Mouse (Mus musculus): ENCODE results near the gene Cd28. TPM values are rescaled to one million over a fixed set of nuclear protein-coding genes. Genes with fewer than 3 reads are reported as not detected.

Cd28 gene
- polyA plus RNA-seq, 1 experiment from 2014 or later: 0.33 TPM

DNA sequence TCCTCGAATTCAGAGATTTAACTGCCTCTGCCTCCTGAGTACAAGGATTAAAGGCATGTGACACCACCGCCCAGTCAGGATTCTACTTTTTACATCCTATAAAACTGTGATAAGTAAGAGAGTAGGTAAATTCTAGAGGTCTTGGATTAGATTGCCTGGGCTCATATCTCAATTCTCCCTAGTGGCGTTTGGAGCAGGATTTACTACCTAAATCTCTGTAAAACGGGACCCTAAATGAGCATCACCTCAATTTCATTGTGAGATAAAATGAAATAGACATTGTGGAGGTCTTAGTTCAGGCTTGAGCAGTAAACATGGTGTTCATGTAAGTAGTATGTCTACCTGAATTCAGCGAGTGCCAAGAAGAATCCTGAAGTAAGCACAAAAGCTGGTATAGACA, 30.3 kb downstream of the Cd28 start:
- Histone ChIP-seq H3K9ac (ENCODE audit: low read depth, low read length) (no peak overlapping the region), H3K27ac (ENCODE audit: low read length) (no peak overlapping the region), H3K36me3 (ENCODE audit: control insufficient read depth, insufficient read depth, low read length) (no peaks in the 10 kb centered on the region), H3K4me3 (ENCODE audit: low read length) (no peak overlapping the region), H3K27me3 (replicated peaks; ENCODE audit: control insufficient read depth, insufficient read depth, low read length) (no peaks in the 10 kb centered on the region), H3K9me3 (ENCODE audit: control insufficient read depth, low read length) (no peaks in the 10 kb centered on the region; the same call in 1 of the 2 replicates), H3K4me2 (ENCODE audit: low read depth, low read length) (no peak overlapping the region), H3K4me1 (ENCODE audit: control insufficient read depth, insufficient read depth, low read length) (0 out of 2 replicates have a peak, but pooled peaks cover 3% of the 10 kb centered on the region)
- 91% methylated on average over 5 of the region's 5 CpGs for WGBS
- ATAC-seq: no peak

DNA sequence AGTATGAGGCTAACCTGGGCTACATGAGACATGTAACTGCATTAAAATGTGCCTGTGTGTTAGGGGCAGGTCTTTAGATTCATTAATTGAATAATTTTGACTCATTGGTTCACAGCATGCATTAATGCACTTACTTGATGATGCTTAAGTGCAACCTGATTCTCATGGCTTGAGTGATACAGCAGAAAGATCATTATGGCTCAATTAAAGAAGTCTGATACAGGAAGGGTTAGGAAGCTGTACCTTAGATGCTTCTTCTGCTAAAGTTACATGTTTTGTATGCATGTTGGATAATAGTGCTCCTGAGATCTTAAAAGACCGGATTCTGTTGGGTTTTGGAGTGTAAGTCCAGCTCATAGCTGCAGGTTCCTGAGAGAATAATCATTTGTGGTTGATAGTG, 31.7 kb downstream of the Cd28 start:
- Histone ChIP-seq H3K4me3 (ENCODE audit: low read length) (no peak overlapping the region), H3K9me3 (ENCODE audit: control insufficient read depth, low read length) (no peaks in the 10 kb centered on the region), H3K4me2 (ENCODE audit: low read depth, low read length) (no peak overlapping the region), H3K9ac (ENCODE audit: low read depth, low read length) (no peak overlapping the region), H3K4me1 (ENCODE audit: control insufficient read depth, insufficient read depth, low read length) (0 out of 2 replicates have a peak, but pooled peaks cover 3% of the 10 kb centered on the region), H3K27me3 (replicated peaks; ENCODE audit: control insufficient read depth, insufficient read depth, low read length) (no peaks in the 10 kb centered on the region), H3K36me3 (ENCODE audit: control insufficient read depth, insufficient read depth, low read length) (no peaks in the 10 kb centered on the region), H3K27ac (ENCODE audit: low read length) (no peak overlapping the region)
- 97% methylated on average over 1 of the region's 1 CpGs for WGBS
- no peak for ATAC-seq

DNA sequence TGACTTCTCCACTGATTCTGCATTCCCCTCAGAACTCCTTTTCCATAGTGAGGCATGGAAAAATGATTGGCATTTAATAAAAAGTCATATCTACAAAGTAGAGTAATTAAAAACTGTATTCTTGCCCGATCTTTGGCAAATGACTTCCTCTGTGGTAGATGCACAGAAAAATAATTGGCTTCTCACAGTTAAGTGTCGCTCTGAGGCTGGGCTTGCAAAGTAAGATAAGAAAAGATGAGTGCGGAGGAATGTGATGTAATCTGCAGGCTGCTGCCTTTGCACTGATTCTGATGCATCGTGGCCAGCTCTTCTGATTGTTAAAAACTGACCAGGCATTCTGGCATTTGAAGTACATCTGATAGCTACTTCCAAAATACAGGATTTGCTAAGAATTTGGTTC, 32.3 kb downstream of the Cd28 start:
- H3K4me3 ChIP-seq (ENCODE audit: low read length): no peak overlapping the region
- no peak overlapping the region for H3K9ac ChIP-seq (ENCODE audit: low read depth, low read length)
- no peaks in the 10 kb centered on the region for H3K36me3 ChIP-seq (ENCODE audit: control insufficient read depth, insufficient read depth, low read length)
- 75% methylated on average over 4 of the region's 4 CpGs for WGBS
- no peak overlapping the region for H3K27ac ChIP-seq (ENCODE audit: low read length)
- 0 out of 2 replicates have a peak, but pooled peaks cover 3% of the 10 kb centered on the region for H3K4me1 ChIP-seq (ENCODE audit: control insufficient read depth, insufficient read depth, low read length)
- ATAC-seq: no peak
- H3K27me3 ChIP-seq (replicated peaks; ENCODE audit: control insufficient read depth, insufficient read depth, low read length): no peaks in the 10 kb centered on the region
- no peaks in the 10 kb centered on the region for H3K9me3 ChIP-seq (ENCODE audit: control insufficient read depth, low read length)
- no peak overlapping the region for H3K4me2 ChIP-seq (ENCODE audit: low read depth, low read length)

DNA sequence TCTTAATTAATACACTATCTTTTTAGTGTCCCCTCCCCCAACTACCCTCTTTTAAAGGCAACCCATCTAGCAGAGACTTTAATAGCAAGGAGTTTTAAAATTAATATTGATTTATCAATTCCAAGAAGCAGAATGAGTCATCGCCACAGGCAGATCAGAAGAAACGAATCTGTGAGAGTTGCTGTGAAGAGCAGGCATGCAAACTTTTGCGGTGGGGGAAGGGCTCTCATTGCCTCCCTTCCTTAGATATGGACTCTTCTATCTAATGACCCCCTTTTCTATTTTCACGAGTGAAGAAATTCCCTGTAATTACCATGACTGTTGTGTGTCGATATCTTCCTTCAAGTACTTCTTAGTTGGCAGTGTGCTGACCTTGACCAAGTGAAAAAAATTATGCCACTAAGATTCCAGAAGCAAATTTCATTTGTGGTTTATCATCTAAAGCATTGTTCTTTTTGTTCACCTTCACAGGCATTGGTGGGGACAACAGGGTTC, 32.8 kb downstream of the Cd28 start:
- Histone ChIP-seq H3K27me3 (replicated peaks; ENCODE audit: control insufficient read depth, insufficient read depth, low read length) (no peaks in the 10 kb centered on the region), H3K9ac (ENCODE audit: low read depth, low read length) (no peak overlapping the region), H3K4me2 (ENCODE audit: low read depth, low read length) (no peak overlapping the region), H3K4me1 (ENCODE audit: control insufficient read depth, insufficient read depth, low read length) (0 out of 2 replicates have a peak, but pooled peaks cover 3% of the 10 kb centered on the region), H3K27ac (ENCODE audit: low read length) (no peak overlapping the region), H3K9me3 (ENCODE audit: control insufficient read depth, low read length) (no peaks in the 10 kb centered on the region), H3K36me3 (ENCODE audit: control insufficient read depth, insufficient read depth, low read length) (no peaks in the 10 kb centered on the region), H3K4me3 (ENCODE audit: low read length) (no peak overlapping the region)
- 76% methylated on average over 5 of the region's 5 CpGs for WGBS
- ATAC-seq: no peak

DNA sequence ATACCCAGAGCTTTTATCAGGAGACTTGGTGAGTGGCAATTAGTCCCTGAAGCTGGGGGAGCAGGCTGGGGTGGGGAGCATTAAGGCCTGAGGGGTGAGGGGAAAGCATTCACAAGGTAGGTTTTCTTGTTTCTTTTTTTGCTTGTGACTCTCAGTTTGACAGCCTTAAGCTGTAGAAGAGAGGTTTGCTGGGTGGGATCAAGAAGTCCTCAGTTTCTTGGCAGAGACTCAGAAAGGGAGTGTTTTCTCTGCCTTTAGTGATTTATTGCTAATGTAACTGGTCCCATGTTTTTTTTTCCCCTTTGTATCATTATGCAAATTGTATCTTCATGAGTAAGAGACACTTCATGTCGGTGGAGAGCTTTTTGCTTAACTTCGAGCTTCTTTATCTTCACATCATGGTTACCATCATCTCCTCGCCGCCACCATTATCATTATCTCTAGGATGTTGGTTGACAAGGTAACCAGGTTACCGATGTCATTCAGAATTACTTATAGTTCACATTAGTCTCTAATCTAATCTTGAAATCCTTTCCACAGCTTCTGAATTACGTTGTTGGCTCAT, 33.7 kb downstream of the Cd28 start:
- Histone ChIP-seq H3K27me3 (replicated peaks; ENCODE audit: control insufficient read depth, insufficient read depth, low read length) (no peaks in the 10 kb centered on the region), H3K4me1 (ENCODE audit: control insufficient read depth, insufficient read depth, low read length) (0 out of 2 replicates have a peak, but pooled peaks cover 3% of the 10 kb centered on the region), H3K9ac (ENCODE audit: low read depth, low read length) (no peak overlapping the region), H3K4me2 (ENCODE audit: low read depth, low read length) (no peak overlapping the region), H3K9me3 (ENCODE audit: control insufficient read depth, low read length) (no peaks in the 10 kb centered on the region), H3K27ac (ENCODE audit: low read length) (no peak overlapping the region), H3K36me3 (ENCODE audit: control insufficient read depth, insufficient read depth, low read length) (no peaks in the 10 kb centered on the region), H3K4me3 (ENCODE audit: low read length) (no peak overlapping the region)
- 83% methylated on average over 6 of the region's 6 CpGs for WGBS
- no peak for ATAC-seq

DNA sequence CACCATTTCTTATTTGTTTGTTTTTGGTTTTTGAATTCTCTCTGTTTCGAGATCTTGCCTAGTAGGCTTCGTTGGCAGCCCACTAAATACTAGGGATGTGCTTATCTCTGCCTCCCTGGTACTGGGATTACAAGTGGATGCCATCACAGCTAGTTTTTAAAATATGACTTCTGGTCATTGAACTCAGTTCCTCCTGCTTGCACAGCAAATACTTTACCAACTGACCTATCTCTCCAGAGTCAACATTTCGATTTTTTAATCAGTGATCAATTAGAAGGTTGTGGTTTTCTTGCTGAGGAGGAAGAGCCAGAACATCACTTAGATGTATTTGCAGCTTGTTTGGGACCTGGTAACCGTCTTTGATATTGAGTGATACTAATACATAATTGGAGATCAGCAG, 34.4 kb downstream of the Cd28 start:
- H3K4me2 ChIP-seq (ENCODE audit: low read depth, low read length): no peak overlapping the region
- ATAC-seq: no peak
- no peaks in the 10 kb centered on the region for H3K9me3 ChIP-seq (ENCODE audit: control insufficient read depth, low read length)
- no peaks in the 10 kb centered on the region for H3K27me3 ChIP-seq (replicated peaks; ENCODE audit: control insufficient read depth, insufficient read depth, low read length)
- WGBS: 86% methylated on average over 4 of the region's 4 CpGs
- no peak overlapping the region for H3K4me3 ChIP-seq (ENCODE audit: low read length)
- H3K36me3 ChIP-seq (ENCODE audit: control insufficient read depth, insufficient read depth, low read length): no peaks in the 10 kb centered on the region
- H3K27ac ChIP-seq (ENCODE audit: low read length): no peak overlapping the region
- H3K9ac ChIP-seq (ENCODE audit: low read depth, low read length): no peak overlapping the region
- H3K4me1 ChIP-seq (ENCODE audit: control insufficient read depth, insufficient read depth, low read length): no peaks in the 10 kb centered on the region

DNA sequence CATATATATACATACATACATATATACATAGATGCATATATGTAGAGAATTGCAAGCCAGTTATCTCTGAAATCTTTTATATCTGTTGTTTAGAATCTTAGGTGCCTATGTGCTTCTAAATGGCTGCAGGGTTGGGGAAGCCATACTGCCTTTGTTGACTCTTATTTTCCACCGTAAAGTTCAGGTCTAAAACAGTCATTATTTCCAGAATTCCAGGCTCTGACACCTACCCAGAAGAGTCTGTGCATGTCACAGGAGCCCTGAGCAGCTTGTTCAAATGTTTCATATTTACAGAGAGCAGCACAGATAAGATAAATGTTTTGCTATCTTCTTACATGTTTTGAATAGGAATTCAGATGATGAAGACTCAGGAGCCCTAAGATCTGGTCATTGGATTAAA, 36.4 kb downstream of the Cd28 start:
- 70% methylated on average over 1 of the region's 1 CpGs for WGBS
- Histone ChIP-seq H3K36me3 (ENCODE audit: control insufficient read depth, insufficient read depth, low read length) (no peaks in the 10 kb centered on the region), H3K9ac (ENCODE audit: low read depth, low read length) (no peak overlapping the region)

DNA sequence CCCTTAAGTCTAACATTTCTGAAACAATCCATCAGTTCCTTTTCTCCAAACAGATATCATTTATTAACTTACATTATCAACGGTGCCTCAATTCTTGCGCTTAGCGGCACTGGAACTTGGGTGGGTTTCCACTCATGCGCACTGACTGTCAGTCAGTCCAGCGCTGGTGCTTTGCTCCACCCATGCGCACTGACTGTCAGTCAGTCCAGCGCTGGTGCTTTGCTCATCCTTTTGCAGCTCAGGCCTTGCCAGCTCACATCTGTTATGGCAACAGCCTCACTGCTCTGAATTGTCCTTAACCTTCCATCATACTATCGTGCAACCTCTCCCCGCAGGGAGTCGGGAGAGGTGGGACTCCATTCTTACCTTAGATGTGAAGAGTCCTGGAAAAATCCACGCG, 37.4 kb downstream of the Cd28 start:
- H3K4me1 ChIP-seq (ENCODE audit: control insufficient read depth, insufficient read depth, low read length): no peaks in the 10 kb centered on the region
- H3K36me3 ChIP-seq (ENCODE audit: control insufficient read depth, insufficient read depth, low read length): no peaks in the 10 kb centered on the region
- 92% methylated on average over 12 of the region's 12 CpGs for WGBS
- no peak overlapping the region for H3K27ac ChIP-seq (ENCODE audit: low read length)
- H3K9me3 ChIP-seq (ENCODE audit: control insufficient read depth, low read length): no peaks in the 10 kb centered on the region
- ATAC-seq: no peak
- no peak overlapping the region for H3K4me3 ChIP-seq (ENCODE audit: low read length)
- H3K9ac ChIP-seq (ENCODE audit: low read depth, low read length): no peak overlapping the region
- no peak overlapping the region for H3K4me2 ChIP-seq (ENCODE audit: low read depth, low read length)
- H3K27me3 ChIP-seq (replicated peaks; ENCODE audit: control insufficient read depth, insufficient read depth, low read length): no peaks in the 10 kb centered on the region

More for the DNA sequence above, 36.4 kb downstream of the Cd28 start:
- no peaks in the 10 kb centered on the region for H3K9me3 ChIP-seq (ENCODE audit: control insufficient read depth, low read length)
- H3K27ac ChIP-seq (ENCODE audit: low read length): no peak overlapping the region
- no peak for ATAC-seq
- H3K4me2 ChIP-seq (ENCODE audit: low read depth, low read length): no peak overlapping the region
- no peaks in the 10 kb centered on the region for H3K27me3 ChIP-seq (replicated peaks; ENCODE audit: control insufficient read depth, insufficient read depth, low read length)
- no peaks in the 10 kb centered on the region for H3K4me1 ChIP-seq (ENCODE audit: control insufficient read depth, insufficient read depth, low read length)
- H3K4me3 ChIP-seq (ENCODE audit: low read length): no peak overlapping the region

DNA sequence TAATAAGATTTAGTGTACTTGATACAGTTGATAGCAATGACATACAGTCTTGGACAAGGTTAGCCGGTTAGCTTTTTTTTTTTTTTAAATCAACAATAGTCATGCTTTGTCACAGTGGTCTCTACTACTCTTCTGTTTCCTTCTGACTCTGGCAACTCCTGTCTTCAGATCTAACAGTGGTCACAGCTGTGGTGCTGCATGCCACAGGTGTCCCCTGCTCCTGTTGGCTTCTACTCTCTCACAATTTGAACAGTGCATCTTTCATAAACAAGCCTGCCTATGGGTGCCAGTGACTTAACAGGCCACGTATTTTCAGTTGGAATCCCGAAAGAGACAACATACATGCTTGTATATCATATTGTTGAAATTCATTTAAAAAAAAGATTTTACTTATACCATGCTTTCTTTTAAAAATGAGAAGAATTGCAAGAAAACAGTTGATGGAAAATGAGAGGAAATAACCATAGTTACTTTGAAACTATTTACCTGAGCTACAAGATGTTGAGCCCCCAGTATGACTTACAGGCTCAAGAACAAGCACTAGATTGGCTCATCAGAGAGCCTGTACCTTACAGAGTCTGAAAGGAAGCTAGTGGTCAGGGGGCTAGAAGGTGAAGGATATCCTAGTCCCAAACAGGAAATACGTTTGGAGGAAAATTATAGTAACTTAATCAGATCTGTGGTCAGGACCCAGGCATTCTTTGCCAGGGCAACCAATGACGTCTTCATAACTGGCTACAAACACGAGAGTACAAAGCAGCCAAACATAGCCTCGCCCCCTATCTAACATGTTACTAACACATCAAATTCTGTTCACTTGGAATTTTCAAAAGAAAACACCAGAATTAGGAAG, 39.0 kb downstream of the Cd28 start:
- H3K4me2 ChIP-seq (ENCODE audit: low read depth, low read length): no peak overlapping the region
- no peak overlapping the region for H3K4me3 ChIP-seq (ENCODE audit: low read length)
- no peaks in the 10 kb centered on the region for H3K9me3 ChIP-seq (ENCODE audit: control insufficient read depth, low read length)
- WGBS: 80% methylated on average over 7 of the region's 7 CpGs
- ATAC-seq: no peak
- no peaks in the 10 kb centered on the region for H3K27me3 ChIP-seq (replicated peaks; ENCODE audit: control insufficient read depth, insufficient read depth, low read length)
- no peak overlapping the region for H3K27ac ChIP-seq (ENCODE audit: low read length)
- no peaks in the 10 kb centered on the region for H3K36me3 ChIP-seq (ENCODE audit: control insufficient read depth, insufficient read depth, low read length)
- H3K4me1 ChIP-seq (ENCODE audit: control insufficient read depth, insufficient read depth, low read length): no peaks in the 10 kb centered on the region
- no peak overlapping the region for H3K9ac ChIP-seq (ENCODE audit: low read depth, low read length)

Data from intestine, embryonic 16.5 days (tissue).